Mouse (Mus musculus) intestine, embryonic 14.5 days (tissue): ENCODE measurements at regions not wholly inside any gene's neighbourhood (a gene's known extent, or its start where the extent isn't known, plus 50 kb on each side); places are given as distances from the start of the nearest gene placed in this dataset.

ENCODE experiments used
- ATAC-seq: fragments of 200-750 bp; cut with Nextera tagmentation; replicated peaks from 2 replicates; pipeline ENCODE4 v1.8.0; 2017; ENCODE audit warnings: low read depth, moderate number of reproducible peaks, moderate TSS enrichment, moderate library complexity; ENCODE audit not compliant: low FRiP score, low TSS enrichment
- DNase-seq: peaks from one replicate; pipeline ENCODE4 v3.0.0-alpha.2; 2018; ENCODE audit warnings: low spot score
- H3K27ac ChIP-seq: fragments of 300-500 bp; sonication (generic); 2 replicates; pipeline ENCODE4 v1.5.1; 2014; ENCODE audit warnings: low read depth, mild to moderate bottlenecking, control low read depth
- H3K27me3 ChIP-seq: fragments of 300-500 bp; sonication (generic); replicated peaks from 2 replicates; pipeline ENCODE4 v1.6.1; 2014; ENCODE audit warnings: low read length, control low read depth; ENCODE audit not compliant: control insufficient read depth, insufficient read depth
- H3K36me3 ChIP-seq: fragments of 300-500 bp; sonication (generic); 2 replicates; pipeline ENCODE4 v1.6.1; 2014; ENCODE audit warnings: low read length, control low read depth; ENCODE audit not compliant: control insufficient read depth, insufficient read depth
- H3K4me1 ChIP-seq: fragments of 300-500 bp; sonication (generic); replicated peaks from 2 replicates; pipeline ENCODE4 v1.6.1; 2014; ENCODE audit warnings: low read length, control low read depth, mixed read lengths; ENCODE audit not compliant: control insufficient read depth, insufficient read depth
- H3K4me2 ChIP-seq: fragments of 300-500 bp; sonication (generic); 2 replicates; pipeline ENCODE4 v1.6.1; 2014; ENCODE audit warnings: low read length
- H3K4me3 ChIP-seq: fragments of 300-500 bp; sonication (generic); 2 replicates; pipeline ENCODE4 v1.5.1; 2014; ENCODE audit warnings: low read depth, low read length, control low read depth, mixed read lengths
- H3K9ac ChIP-seq: fragments of 300-500 bp; sonication (generic); 2 replicates; pipeline ENCODE4 v1.6.1; 2014; ENCODE audit warnings: mild to moderate bottlenecking, low read length
- H3K9me3 ChIP-seq: fragments of 300-500 bp; sonication (generic); 2 replicates; pipeline ENCODE4 v1.6.1; 2016; ENCODE audit warnings: low read length, control low read depth; ENCODE audit not compliant: control insufficient read depth
- WGBS: fragments of 180-500 bp; shearing (Covaris S2); extraction: QIAGEN DNeasy Blood & Tissue Kit; methylation state at CpG from one replicate; pipeline ENCODE4 v1.1.7; 2014; 5-methylcytosine and 5-hydroxymethylcytosine counted together

GRCm38 (mm10) chr4:81781971-81782370 lies 339.4 kb upstream of the Mpdz start:
- ATAC-seq (no peak), DNase-seq (no peak)
- H3K9ac ChIP-seq, result no peak overlapping the region
- H3K27me3 ChIP-seq, result no peaks in the 10 kb centered on the region
- no peak overlapping the region for H3K4me3 ChIP-seq
- WGBS, result 78% methylated on average over 1 of the region's 1 CpGs
- no peaks in the 10 kb centered on the region for H3K9me3 ChIP-seq
- H3K4me2 ChIP-seq, result no peak overlapping the region
- H3K27ac ChIP-seq, result no peak overlapping the region
- no peaks in the 10 kb centered on the region for H3K36me3 ChIP-seq
- H3K4me1 ChIP-seq, result no peaks in the 10 kb centered on the region

DNA sequence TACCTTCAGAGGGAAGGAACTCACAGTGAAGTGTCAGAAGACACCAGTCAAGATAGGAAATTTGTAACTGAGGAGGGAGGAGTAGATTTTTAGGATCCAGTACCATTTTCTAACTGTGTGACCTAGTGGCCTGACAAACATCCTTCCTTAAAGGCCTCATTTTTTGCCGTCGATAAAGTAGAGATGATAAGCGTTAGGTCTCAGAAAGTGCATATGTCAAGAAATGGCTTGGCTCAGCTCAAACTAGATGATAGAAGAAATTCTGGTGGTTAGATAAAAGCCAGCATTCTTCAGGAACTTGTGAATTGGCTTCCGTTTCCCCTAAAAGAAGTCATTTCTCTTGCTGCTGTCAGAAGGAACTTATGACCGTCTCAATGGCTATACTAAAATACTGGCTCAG lies 324.1 kb upstream of the Mpdz start:
- no peak overlapping the region for H3K27ac ChIP-seq
- WGBS, result 73% methylated on average over 5 of the region's 5 CpGs
- no peaks in the 10 kb centered on the region for H3K27me3 ChIP-seq
- H3K9me3 ChIP-seq, result no peaks in the 10 kb centered on the region
- no peak overlapping the region for H3K9ac ChIP-seq
- ATAC-seq, result no peak
- no peak for DNase-seq
- H3K36me3 ChIP-seq, result no peaks in the 10 kb centered on the region
- H3K4me3 ChIP-seq, result no peak overlapping the region
- H3K4me1 ChIP-seq, result peaks cover 11% of the 10 kb centered on the region
- H3K4me2 ChIP-seq, result no peak overlapping the region

DNA sequence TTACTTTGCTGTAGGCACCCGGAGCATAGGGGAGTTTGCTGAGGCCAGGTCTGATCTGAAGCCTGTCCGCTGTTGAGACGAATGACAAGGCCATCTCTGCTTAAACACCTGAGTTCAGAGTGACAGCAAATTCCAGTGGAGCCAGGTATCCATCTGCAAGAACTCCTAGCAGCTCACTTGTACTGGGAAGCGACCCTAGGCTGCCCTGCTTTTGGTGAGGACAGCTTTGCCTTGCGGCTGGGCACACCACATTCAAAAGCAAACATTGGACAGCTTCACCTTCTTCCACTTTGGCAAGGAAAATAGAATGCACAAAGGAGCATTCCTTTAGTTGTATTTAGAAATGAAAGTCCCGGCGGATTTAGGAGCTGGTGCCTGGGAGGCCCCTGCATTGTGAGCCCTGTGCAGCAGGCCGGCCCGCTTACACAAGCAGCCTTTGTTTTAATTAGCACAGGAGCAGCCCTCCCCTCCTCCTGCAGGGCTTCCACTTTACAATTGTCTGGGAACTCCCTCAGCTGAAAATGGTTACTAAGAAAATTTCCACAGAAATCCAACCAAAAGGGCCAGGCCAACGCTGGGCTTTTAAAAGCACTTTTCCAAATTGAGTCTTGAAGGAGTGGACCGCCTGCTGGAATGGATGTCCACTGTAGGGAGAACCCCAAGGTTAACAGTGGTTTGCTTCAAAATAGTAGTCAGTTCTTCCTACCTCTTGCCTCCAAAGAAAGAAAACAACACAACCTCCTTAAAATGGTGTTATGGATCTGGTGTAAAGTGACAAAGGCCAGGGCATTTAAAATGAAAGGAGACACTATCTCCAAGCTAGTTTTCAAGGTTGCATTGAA lies 321.6 kb upstream of the Mpdz start:
- H3K27ac ChIP-seq, result 0 out of 2 replicates have a peak overlapping the region, but pooled peaks have one; percentile 11

GRCm38 (mm10) chr4:81763311-81764025 lies 320.9 kb upstream of the Mpdz start:
- no peak overlapping the region for H3K27ac ChIP-seq

More for the DNA sequence above, 321.6 kb upstream of the Mpdz start:
- Histone ChIP-seq H3K4me1 (peaks cover 11% of the 10 kb centered on the region), H3K9ac (no peak overlapping the region), H3K36me3 (no peaks in the 10 kb centered on the region), H3K4me2 (peak overlapping the region; percentile 26), H3K4me3 (no peak overlapping the region), H3K27me3 (no peaks in the 10 kb centered on the region), H3K9me3 (no peaks in the 10 kb centered on the region)
- peak; percentile 60 for DNase-seq
- WGBS, result 28% methylated on average over 11 of the region's 11 CpGs
- ATAC-seq, result no peak

DNA sequence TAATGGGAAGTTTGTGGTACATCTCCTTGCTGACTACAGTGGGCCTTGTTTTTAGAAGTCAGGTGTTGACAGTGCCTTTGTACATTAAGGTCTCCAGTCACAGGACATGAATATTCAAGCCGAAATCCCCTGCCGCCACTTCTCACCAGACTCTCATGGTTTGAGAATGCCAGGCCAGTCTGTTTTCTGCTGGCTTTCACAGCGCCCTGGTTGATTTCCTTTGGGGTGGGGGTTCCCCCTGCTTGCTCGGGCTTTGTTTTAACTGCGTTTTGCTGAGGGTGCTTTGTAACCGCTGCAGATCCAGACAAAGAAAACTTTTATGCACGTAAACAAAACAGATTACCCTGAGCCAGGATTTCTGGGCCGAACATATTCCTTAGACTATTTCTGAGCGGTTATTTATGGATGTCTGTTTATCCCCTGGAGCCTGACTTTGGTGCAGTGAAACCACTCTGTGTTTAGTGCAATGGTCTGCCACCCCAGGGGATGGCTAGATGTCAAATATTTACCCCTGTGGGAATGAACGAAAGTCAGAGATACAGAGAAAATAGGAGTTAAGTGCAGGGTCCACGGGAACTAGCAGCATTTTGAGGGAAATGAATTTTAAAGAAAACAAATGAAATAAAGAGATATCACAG lies 320.1 kb upstream of the Mpdz start:
- 37% methylated on average over 11 of the region's 11 CpGs for WGBS
- H3K9ac ChIP-seq, result no peak overlapping the region
- no peak for ATAC-seq
- H3K27me3 ChIP-seq, result no peaks in the 10 kb centered on the region
- no peaks in the 10 kb centered on the region for H3K9me3 ChIP-seq
- no peak for DNase-seq
- peaks cover 11% of the 10 kb centered on the region for H3K4me1 ChIP-seq
- no peak overlapping the region for H3K27ac ChIP-seq
- no peak overlapping the region for H3K4me3 ChIP-seq
- no peak overlapping the region for H3K4me2 ChIP-seq
- H3K36me3 ChIP-seq, result no peaks in the 10 kb centered on the region

More at GRCm38 (mm10) chr4:81763311-81764025, 320.9 kb upstream of the Mpdz start:
- 40% methylated on average over 10 of the region's 10 CpGs for WGBS
- H3K27me3 ChIP-seq, result no peaks in the 10 kb centered on the region
- H3K4me3 ChIP-seq, result no peak overlapping the region
- H3K4me1 ChIP-seq, result peaks cover 11% of the 10 kb centered on the region
- H3K36me3 ChIP-seq, result no peaks in the 10 kb centered on the region
- H3K9me3 ChIP-seq, result no peaks in the 10 kb centered on the region
- DNase-seq (peak; percentile 54), ATAC-seq (no peak)
- H3K4me2 ChIP-seq, result peak overlapping the region; percentile 26; the same call in 1 of the 2 replicates
- no peak overlapping the region for H3K9ac ChIP-seq

DNA sequence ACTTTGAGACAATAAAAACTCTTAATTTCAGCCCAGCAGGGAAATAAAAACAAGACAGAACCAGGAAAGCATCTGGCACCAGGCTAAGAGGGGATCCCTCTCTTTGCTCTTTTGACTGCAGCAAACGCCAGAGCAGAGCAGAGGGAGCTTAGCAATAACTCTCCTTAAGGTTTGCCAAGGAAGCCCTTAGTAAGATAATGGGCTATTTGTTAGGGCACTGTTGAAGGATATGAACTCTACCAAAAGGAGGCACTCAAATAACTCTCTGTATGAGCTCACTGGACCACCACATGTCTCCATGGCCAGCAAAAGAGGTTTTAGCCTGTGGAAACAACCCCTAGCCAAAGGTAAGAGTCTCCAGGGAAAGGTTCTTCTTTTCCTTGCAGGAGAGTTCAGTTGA lies 315.3 kb upstream of the Mpdz start:
- WGBS, result 35% methylated on average over 1 of the region's 1 CpGs
- Histone ChIP-seq H3K4me2 (no peak overlapping the region), H3K9me3 (no peaks in the 10 kb centered on the region), H3K36me3 (no peaks in the 10 kb centered on the region), H3K27me3 (no peaks in the 10 kb centered on the region), H3K4me1 (no peaks in the 10 kb centered on the region), H3K4me3 (no peak overlapping the region), H3K27ac (no peak overlapping the region), H3K9ac (no peak overlapping the region)
- DNase-seq, result no peak
- no peak for ATAC-seq

- WGBS, result 9% methylated on average over 18 of the region's 18 CpGs
- H3K36me3 ChIP-seq, result no peaks in the 10 kb centered on the region
- no peaks in the 10 kb centered on the region for H3K9me3 ChIP-seq
- peak overlapping the region; percentile 65 for H3K27ac ChIP-seq
- no peaks in the 10 kb centered on the region for H3K27me3 ChIP-seq
- ATAC-seq (0 out of 2 replicates have a peak, but pooled peaks have one; percentile 60), DNase-seq (peak; percentile 59)
- no peak overlapping the region for H3K4me3 ChIP-seq
- H3K4me1 ChIP-seq, result peaks cover 27% of the 10 kb centered on the region
- peak overlapping the region; percentile 29 for H3K4me2 ChIP-seq
- H3K9ac ChIP-seq, result no peak overlapping the region
Measured at GRCm38 (mm10) chr4:81744629-81745509, 302.3 kb upstream of the Mpdz start.
